8 mouse cellular contexts compared by ENCODE assay signal in genomic region chr10:61978866-61979340, GRCm38 (mm10). TPM values are rescaled to one million over a fixed set of nuclear protein-coding genes. Genes with fewer than 3 reads are reported as not detected.
A peak's percentile ranks its signal among the peaks of the same experiment; 100 is the strongest.
DNase-seq lines count a peak whose midpoint lies in the region; ATAC-seq lines count a peak whose summit lies in the region.

Gene Col13a1 (minus strand): TSS chr10:61979108.

- H3K36me3 ChIP-seq in megakaryocyte, embryonic 14.5 days (replicated peaks; ENCODE audit: low read length) = no peaks in the 10 kb centered on the region
- no peaks in the 10 kb centered on the region for H3K36me3 ChIP-seq in forebrain, embryonic 11.5 days (ENCODE audit: control insufficient read depth, insufficient read depth, low read length)
- H3K36me3 ChIP-seq in intestine, embryonic 14.5 days (ENCODE audit: control insufficient read depth, insufficient read depth, low read length) = no peaks in the 10 kb centered on the region

- peak; percentile 76 for DNase-seq in forebrain, embryonic 11.5 days (ENCODE audit: low spot score)
- peak; percentile 61 for DNase-seq in intestine, embryonic 14.5 days (ENCODE audit: low spot score)
- DNase-seq in lung, postnatal 14 days = peak; percentile 37
- DNase-seq in frontal cortex, adult 2 months (ENCODE audit: extremely low spot score in 1 of 2, low spot score in 1 of 2) = no peak
- no peak for DNase-seq in cerebellum, adult 9-10 months

- H3K27ac ChIP-seq in forebrain, embryonic 11.5 days (ENCODE audit: low read depth, low read length) = no peak within 1 kb of the TSS
- H3K27ac ChIP-seq in intestine, embryonic 14.5 days (ENCODE audit: low read depth) = no peak within 1 kb of the TSS

- no peak within 1 kb of the TSS; the same call in 1 of the 2 replicates for H3K9ac ChIP-seq in forebrain, embryonic 11.5 days (ENCODE audit: low read length)
- peak within 1 kb of the TSS; percentile 41 for H3K9ac ChIP-seq in intestine, embryonic 14.5 days (ENCODE audit: low read length)

- H3K4me1 ChIP-seq in megakaryocyte, embryonic 14.5 days = peaks cover 31% of the 10 kb centered on the region
- H3K4me1 ChIP-seq in forebrain, embryonic 11.5 days (replicated peaks; ENCODE audit: control insufficient read depth, insufficient read depth, low read length) = peaks cover 8% of the 10 kb centered on the region; the same call in 1 of the 2 replicates
- peaks cover 5% of the 10 kb centered on the region; the same call in 1 of the 2 replicates for H3K4me1 ChIP-seq in intestine, embryonic 14.5 days (replicated peaks; ENCODE audit: control insufficient read depth, insufficient read depth, low read length)

- peak within 1 kb of the TSS; percentile 64 for H3K4me3 ChIP-seq in megakaryocyte, embryonic 14.5 days (replicated peaks)
- peak within 1 kb of the TSS; percentile 36 for H3K4me3 ChIP-seq in forebrain, embryonic 11.5 days (ENCODE audit: low read depth, low read length)
- H3K4me3 ChIP-seq in intestine, embryonic 14.5 days (ENCODE audit: low read depth, low read length) = peak within 1 kb of the TSS; percentile 53

- no peak for ATAC-seq in megakaryocyte, adult 5-6 weeks (ENCODE audit: poor library complexity, severe bottlenecking)
- no peak; the same call in 1 of the 2 replicates for ATAC-seq in forebrain, embryonic 11.5 days (replicated peaks; ENCODE audit: low FRiP score)
- no peak for ATAC-seq in intestine, embryonic 14.5 days (replicated peaks; ENCODE audit: low FRiP score, low TSS enrichment, low read depth)
- no peak for ATAC-seq in erythroid progenitor cell, adult 5-6 weeks (replicated peaks; ENCODE audit: low FRiP score, poor library complexity, severe bottlenecking)

- peaks cover 88% of the 10 kb centered on the region for H3K27me3 ChIP-seq in megakaryocyte, embryonic 14.5 days (replicated peaks)
- peaks cover 48% of the 10 kb centered on the region for H3K27me3 ChIP-seq in forebrain, embryonic 11.5 days (ENCODE audit: control insufficient read depth, insufficient read depth, low read length)
- H3K27me3 ChIP-seq in intestine, embryonic 14.5 days (replicated peaks; ENCODE audit: control insufficient read depth, insufficient read depth, low read length) = peaks cover 39% of the 10 kb centered on the region

- under 1% methylated on average over 39 of the region's 41 CpGs for WGBS in forebrain, embryonic 11.5 days
- WGBS in intestine, embryonic 14.5 days = under 1% methylated on average over 41 of the region's 41 CpGs

- peak within 1 kb of the TSS; percentile 58 for H3K4me2 ChIP-seq in forebrain, embryonic 11.5 days (ENCODE audit: low read depth, low read length, severe bottlenecking)
- H3K4me2 ChIP-seq in intestine, embryonic 14.5 days (ENCODE audit: low read length) = peak within 1 kb of the TSS; percentile 87

- peaks cover 26% of the 10 kb centered on the region for H3K9me3 ChIP-seq in megakaryocyte, embryonic 14.5 days
- H3K9me3 ChIP-seq in forebrain, embryonic 11.5 days (ENCODE audit: control insufficient read depth, low read length) = no peaks in the 10 kb centered on the region
- no peaks in the 10 kb centered on the region for H3K9me3 ChIP-seq in intestine, embryonic 14.5 days (ENCODE audit: control insufficient read depth, low read length)

RNA-seq across cellular contexts. Expression of gene Col13a1, which starts in this region (rescaled TPM):
- not detected in 2 replicates for polyA plus RNA-seq in megakaryocyte, embryonic 14.5 days (2012; ENCODE audit: insufficient read depth, low replicate concordance)
- not detected in 2 replicates for total RNA-seq in megakaryocyte, adult 5-6 weeks (2015)
- total RNA-seq in megakaryocyte, adult 5-6 weeks (2017) = not detected in 2 replicates
- polyA plus RNA-seq in forebrain, embryonic 11.5 days (2014; fragmentation: Nextera tagmentation; extraction: Ambion mirVana) = 1.1 and 1.2 TPM in 2 replicates
- polyA plus RNA-seq in intestine, embryonic 14.5 days (2014; fragmentation: Nextera tagmentation; extraction: Ambion mirVana) = 6.0 and 7.4 TPM in 2 replicates
- not detected in 2 replicates for total RNA-seq in erythroid progenitor cell, adult 5-6 weeks (2015; ENCODE audit: low replicate concordance)
- total RNA-seq in erythroid progenitor cell, adult 5-6 weeks (2017; ENCODE audit: low replicate concordance) = not detected in 2 replicates
- polyA plus RNA-seq in frontal cortex, adult 2 months (2012; rRNA removed) = 1.3 and 1.4 TPM in 2 replicates

Comparison
In these comparisons a context has a peak if more than half of its experiments do, and no peak if none do; other contexts are left out.
1. DNase-seq: peak in forebrain, embryonic 11.5 days (single experiment), intestine, embryonic 14.5 days (single experiment) and lung, postnatal 14 days (single experiment); none in frontal cortex, adult 2 months (0 of 2) and cerebellum, adult 9-10 months (single experiment).
2. Peak in every context shown above with its lines, with median percentiles within 50 percentile points of each other: H3K4me3 ChIP-seq.